Mouse (Mus musculus): ENCODE measurements at regions not wholly inside any gene's neighbourhood (a gene's known extent, or its start where the extent isn't known, plus 50 kb on each side); places are given as distances from the start of the nearest gene placed in this dataset.

GRCm38 (mm10) chr15:60762071-60762470 lies 91.5 kb downstream of the Fam84b start:
- DNase-seq (ENCODE audit: low spot score), result no peak

GRCm38 (mm10) chr15:60760015-60760437 lies 93.6 kb downstream of the Fam84b start:
- peak; percentile 29 for DNase-seq (ENCODE audit: low spot score)

GRCm38 (mm10) chr15:60754246-60754645 lies 99.3 kb downstream of the Fam84b start:
- no peak for DNase-seq (ENCODE audit: low spot score)

GRCm38 (mm10) chr15:60739598-60739997 lies 114.0 kb downstream of the Fam84b start:
- no peak for DNase-seq (ENCODE audit: low spot score)

GRCm38 (mm10) chr15:60738258-60738657 lies 115.3 kb downstream of the Fam84b start:
- no peak for DNase-seq (ENCODE audit: low spot score)

GRCm38 (mm10) chr15:60732416-60732815 lies 121.2 kb downstream of the Fam84b start:
- no peak for DNase-seq (ENCODE audit: low spot score)

- DNase-seq (ENCODE audit: low spot score), result no peak
Observed at GRCm38 (mm10) chr15:60728754-60729153, 124.8 kb downstream of the Fam84b start.

GRCm38 (mm10) chr15:60728337-60728736 lies 125.2 kb downstream of the Fam84b start:
- DNase-seq (ENCODE audit: low spot score), result no peak

- DNase-seq (ENCODE audit: low spot score), result no peak
Observed at GRCm38 (mm10) chr15:60719332-60719731, 134.2 kb downstream of the Fam84b start.

GRCm38 (mm10) chr15:60708678-60709077 lies 144.9 kb downstream of the Fam84b start:
- no peak for DNase-seq (ENCODE audit: low spot score)

- DNase-seq (ENCODE audit: low spot score), result peak; percentile 29
Observed at GRCm38 (mm10) chr15:60706009-60706408, 147.6 kb downstream of the Fam84b start.

GRCm38 (mm10) chr15:60701273-60701672 lies 152.3 kb downstream of the Fam84b start:
- DNase-seq (ENCODE audit: low spot score), result no peak

GRCm38 (mm10) chr15:60694746-60695145 lies 158.8 kb downstream of the Fam84b start:
- DNase-seq (ENCODE audit: low spot score), result no peak

GRCm38 (mm10) chr15:60693751-60694500 lies 159.7 kb downstream of the Fam84b start:
- DNase-seq (ENCODE audit: low spot score), result peak; percentile 15

GRCm38 (mm10) chr15:60692718-60693597 lies 160.6 kb downstream of the Fam84b start:
- DNase-seq (ENCODE audit: low spot score), result no peak

GRCm38 (mm10) chr15:60692149-60692548 lies 161.4 kb downstream of the Fam84b start:
- no peak for DNase-seq (ENCODE audit: low spot score)

GRCm38 (mm10) chr15:60677397-60677796 lies 176.2 kb downstream of the Fam84b start:
- no peak for DNase-seq (ENCODE audit: low spot score)

GRCm38 (mm10) chr15:60657572-60657971 lies 196.0 kb downstream of the Fam84b start:
- DNase-seq (ENCODE audit: low spot score), result no peak

GRCm38 (mm10) chr15:60655113-60655512 lies 198.5 kb downstream of the Fam84b start:
- no peak for DNase-seq (ENCODE audit: low spot score)

- DNase-seq (ENCODE audit: low spot score), result no peak
Observed at GRCm38 (mm10) chr15:60649252-60649651, 204.3 kb downstream of the Fam84b start.

- no peak for DNase-seq (ENCODE audit: low spot score)
Observed at GRCm38 (mm10) chr15:60641770-60642169, 211.8 kb downstream of the Fam84b start.

GRCm38 (mm10) chr15:60633457-60633850 lies 220.1 kb downstream of the Fam84b start:
- DNase-seq (ENCODE audit: low spot score), result no peak

Measured in layer of hippocampus, adult 9-10 months (tissue).